Mouse (Mus musculus): ENCODE data around the gene Fxr2.
A peak's percentile ranks its signal among the peaks of the same experiment; 100 is the strongest.
"Not testable (repeated sequence)": the region's sequence is repeated elsewhere in the genome, so short reads cannot be mapped to it uniquely, and the experiment has no call there.

The Fxr2 gene

DNA sequence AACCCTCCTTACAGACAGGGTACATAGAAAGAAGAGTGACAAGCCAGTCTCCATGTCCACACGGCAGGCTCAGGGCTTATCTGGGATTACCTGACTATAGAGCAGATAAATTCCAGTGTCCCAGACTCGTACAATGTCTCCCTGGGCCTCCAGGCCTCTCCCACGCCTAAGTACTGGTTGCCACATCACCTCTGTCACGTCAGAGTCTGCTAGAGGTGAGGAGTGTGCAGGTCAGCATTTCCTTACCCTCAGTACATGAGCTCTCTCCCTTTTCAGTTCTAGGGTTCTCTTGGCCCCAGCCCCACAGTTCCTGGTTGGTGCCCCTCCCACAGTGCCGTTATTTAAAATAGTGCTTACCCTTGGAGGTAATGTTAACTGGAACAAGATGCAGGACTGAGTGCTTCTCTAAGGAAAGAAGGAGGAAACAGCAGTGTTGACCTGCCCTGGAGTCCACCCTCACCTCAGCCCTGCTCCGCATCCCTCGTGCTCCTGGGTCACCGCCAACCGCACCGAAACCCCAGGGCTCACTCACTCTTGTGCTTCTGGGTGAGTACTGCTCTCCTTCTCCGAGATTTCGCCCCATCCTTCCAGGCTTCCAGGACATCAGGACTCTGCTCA is 51.4 kb downstream of the Fxr2 start:
- no peak for DNase-seq (ENCODE audit: low spot score)

DNA sequence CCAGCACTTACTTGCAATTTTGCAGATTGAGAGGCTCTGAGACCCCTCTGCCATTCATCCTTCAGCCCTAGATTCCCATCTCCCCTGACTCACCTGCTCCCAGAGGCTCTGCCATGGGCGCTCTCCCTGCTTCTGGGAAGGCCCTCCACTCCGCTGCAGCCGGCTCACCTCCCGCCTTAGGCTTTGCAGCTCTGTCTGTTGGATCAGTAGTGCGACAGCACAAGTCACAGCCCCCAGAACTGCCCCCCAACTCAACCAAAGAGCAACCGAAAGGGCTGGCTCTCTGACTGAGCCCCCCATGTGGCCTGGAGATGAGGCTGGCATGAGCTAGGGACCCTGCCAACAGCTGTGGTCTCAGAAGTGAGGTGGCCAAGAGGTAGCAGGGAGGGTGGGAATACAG is 52.1 kb downstream of the Fxr2 start:
- no peak for DNase-seq (ENCODE audit: low spot score)

GRCm38 (mm10) chr11:69685526-69686148 is 52.8 kb downstream of the Fxr2 start, which contains the start of gene Tnfsf13:
Tnfsf13 (minus strand) TSS chr11:69685784.
- DNase-seq (ENCODE audit: low spot score), result peak; percentile 75

DNA sequence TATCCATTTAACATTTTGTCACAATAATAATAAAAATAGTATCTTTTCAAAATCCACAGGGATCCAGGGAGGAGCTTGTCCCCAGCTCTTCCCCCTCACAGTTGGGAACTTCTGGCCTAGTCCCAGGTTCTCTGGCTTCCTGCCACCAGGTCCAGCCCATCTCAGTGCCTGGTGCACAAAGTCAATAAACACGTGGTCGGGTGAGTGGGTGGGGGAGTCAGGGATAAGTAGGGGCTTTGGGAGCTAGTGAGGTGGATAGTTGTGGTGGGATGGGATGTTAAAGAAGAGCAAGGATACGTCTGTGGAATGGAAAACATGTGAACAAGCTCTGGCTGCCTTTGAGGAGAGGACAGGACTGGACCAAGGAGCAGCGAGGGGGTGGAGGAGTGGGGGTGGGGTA is 53.6 kb downstream of the Fxr2 start:
- peak; percentile 91 for DNase-seq (ENCODE audit: low spot score)

DNA sequence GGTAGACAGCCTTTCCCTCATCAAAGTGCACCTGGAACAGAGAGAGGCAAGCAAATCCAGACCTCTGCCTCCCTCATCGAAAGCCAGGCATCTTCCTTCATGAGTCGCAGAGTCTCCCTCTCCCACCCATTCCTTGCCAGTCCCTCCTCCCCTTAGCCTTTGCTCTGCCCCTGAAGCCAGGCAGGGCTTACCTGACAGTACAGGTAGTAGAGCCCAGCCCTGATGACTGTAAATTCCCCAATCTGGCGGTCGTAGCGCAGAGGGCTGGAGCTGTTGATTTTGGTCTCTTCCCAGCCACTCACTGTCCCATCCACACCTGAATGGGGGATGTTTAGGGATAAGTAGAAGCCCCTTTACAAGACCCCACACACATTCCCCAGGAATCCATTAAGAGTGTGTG is 54.3 kb downstream of the Fxr2 start:
- DNase-seq (ENCODE audit: low spot score), result no peak

- no peak for DNase-seq (ENCODE audit: low spot score)
Observed at GRCm38 (mm10) chr11:69689891-69690290, 57.1 kb downstream of the Fxr2 start.

DNA sequence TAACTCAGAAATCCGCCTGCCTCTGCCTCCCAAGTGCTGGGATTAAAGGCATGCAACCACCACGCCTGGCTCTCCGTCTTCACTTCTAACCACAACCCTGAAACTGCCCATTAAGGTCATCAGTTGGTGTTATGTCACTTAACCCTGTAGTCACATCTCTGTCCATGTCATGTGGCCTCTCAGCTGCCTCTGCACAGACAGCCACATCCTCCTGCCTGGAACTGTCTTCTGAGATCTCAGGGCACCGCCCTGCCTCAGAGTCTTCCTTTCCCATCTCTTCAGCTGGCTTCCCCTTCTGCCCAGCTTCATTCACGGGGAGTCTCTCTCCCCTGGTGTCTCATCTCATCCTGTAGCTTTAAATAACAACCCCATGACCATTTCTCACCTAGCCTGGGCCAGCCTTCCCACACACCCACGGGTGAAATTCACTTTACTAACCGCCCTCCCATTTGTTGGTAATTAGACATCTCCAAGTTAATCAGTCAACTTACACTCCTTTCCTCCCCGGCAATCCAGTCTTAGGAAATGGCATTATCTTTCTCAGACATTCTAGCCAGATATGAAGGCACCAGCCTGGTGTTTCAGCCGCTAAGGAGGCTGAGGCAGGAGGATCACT is 59.5 kb downstream of the Fxr2 start:
- DNase-seq (ENCODE audit: low spot score), result no peak

- no peak for DNase-seq (ENCODE audit: low spot score)
Observed at GRCm38 (mm10) chr11:69692863-69693262, 60.1 kb downstream of the Fxr2 start.

GRCm38 (mm10) chr11:69693421-69693965 is 60.7 kb downstream of the Fxr2 start:
- DNase-seq (ENCODE audit: low spot score), result no peak

GRCm38 (mm10) chr11:69695046-69695360 is 62.2 kb downstream of the Fxr2 start:
- DNase-seq (ENCODE audit: low spot score), result no peak

- peak; percentile 69 for DNase-seq (ENCODE audit: low spot score)
Observed at GRCm38 (mm10) chr11:69695361-69696181, 62.8 kb downstream of the Fxr2 start, which contains the start of the genes Tnfsf12 and Tnfsfm13. Tnfsf12 (minus strand) TSS chr11:69695849. Tnfsfm13 (minus strand) TSS chr11:69696098.

DNA sequence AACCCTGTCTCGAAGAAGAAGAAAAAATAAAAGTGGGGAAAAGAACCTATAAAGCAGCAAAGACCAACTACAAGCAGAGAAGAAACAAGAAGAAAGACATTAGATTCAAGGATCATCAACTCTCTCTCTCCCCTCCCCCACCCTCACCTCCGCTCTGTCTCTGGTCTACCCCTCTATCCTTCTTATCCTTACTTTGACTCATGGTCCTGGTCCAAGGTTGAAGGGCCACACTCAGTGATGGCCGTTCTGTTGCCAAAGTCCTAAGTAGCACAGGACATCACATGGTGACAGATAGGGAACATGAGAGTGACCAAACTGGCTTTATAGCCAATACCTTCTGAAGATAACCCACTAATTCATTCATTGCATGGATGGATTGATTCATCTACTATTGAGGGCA is 64.6 kb downstream of the Fxr2 start:
- no peak for DNase-seq (ENCODE audit: low spot score)

DNA sequence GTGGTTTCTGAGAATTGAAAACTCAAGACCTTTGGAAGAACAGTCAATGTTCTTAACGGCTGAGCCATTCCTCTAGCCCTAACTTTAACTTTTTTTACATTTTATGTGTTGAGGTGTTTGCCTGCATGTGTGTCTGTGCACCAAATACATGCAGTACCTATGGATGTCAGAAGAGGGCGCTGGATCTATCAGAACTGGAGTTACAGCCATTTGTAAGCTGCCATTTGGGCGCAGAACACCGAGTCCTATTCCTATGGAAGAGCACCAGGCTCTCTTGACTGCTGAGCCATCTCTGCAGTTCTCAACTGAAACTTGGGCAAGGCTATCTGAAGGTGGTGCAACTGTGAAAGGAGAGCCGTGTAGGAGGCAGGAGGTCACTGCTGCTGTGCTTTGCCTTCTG is 65.8 kb downstream of the Fxr2 start:
- no peak for DNase-seq (ENCODE audit: low spot score)

GRCm38 (mm10) chr11:69699595-69699994 is 66.8 kb downstream of the Fxr2 start:
- no peak for DNase-seq (ENCODE audit: low spot score)

GRCm38 (mm10) chr11:69702886-69703285 is 70.1 kb downstream of the Fxr2 start:
- not testable (repeated sequence) for DNase-seq (ENCODE audit: low spot score)
